Mouse (Mus musculus): ENCODE measurements around the gene Fam92b.
A peak's percentile ranks its signal among the peaks of the same experiment; 100 is the strongest.

Fam92b gene

DNA sequence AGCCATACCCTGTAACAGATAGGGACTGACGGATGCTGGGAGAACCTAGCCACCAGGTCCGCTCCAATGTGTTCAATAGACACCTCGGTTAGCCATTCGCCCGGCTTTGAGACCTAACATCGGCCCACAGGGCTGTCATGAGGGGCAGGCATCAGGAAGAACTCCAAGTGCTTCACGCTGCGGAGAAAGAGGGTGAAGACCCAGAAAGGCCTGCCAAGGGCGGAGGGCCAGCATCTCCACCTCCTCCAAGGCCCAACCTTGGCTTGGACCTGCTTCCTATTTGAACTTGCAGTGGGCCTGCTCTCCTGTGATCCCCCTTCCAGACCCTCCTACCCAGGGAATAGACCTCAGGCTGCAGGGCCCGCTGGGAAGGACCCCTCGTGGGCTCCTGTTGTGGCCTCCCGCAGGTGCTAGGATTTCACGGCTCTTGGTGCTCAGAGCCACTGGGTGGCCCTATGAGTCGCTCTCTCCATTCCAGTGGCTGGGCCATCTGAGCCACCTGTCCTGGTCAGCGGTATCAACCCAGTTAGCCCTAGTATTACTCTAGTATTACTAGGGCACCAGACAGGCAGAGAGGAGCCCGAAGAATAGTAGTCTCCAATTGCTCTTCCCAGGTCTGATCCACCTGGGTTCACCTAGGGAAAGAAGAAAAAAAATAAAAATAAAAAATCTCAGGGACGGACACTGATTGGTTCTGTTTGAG lies 13.0 kb upstream of the Fam92b start:
- DNase-seq, result no peak

GRCm38 (mm10) chr8:120189440-120189839 lies 12.2 kb upstream of the Fam92b start:
- DNase-seq, result no peak

GRCm38 (mm10) chr8:120188510-120188909 lies 11.2 kb upstream of the Fam92b start:
- DNase-seq, result no peak

GRCm38 (mm10) chr8:120186454-120186853 lies 9.2 kb upstream of the Fam92b start:
- peak; percentile 30 for DNase-seq

DNA sequence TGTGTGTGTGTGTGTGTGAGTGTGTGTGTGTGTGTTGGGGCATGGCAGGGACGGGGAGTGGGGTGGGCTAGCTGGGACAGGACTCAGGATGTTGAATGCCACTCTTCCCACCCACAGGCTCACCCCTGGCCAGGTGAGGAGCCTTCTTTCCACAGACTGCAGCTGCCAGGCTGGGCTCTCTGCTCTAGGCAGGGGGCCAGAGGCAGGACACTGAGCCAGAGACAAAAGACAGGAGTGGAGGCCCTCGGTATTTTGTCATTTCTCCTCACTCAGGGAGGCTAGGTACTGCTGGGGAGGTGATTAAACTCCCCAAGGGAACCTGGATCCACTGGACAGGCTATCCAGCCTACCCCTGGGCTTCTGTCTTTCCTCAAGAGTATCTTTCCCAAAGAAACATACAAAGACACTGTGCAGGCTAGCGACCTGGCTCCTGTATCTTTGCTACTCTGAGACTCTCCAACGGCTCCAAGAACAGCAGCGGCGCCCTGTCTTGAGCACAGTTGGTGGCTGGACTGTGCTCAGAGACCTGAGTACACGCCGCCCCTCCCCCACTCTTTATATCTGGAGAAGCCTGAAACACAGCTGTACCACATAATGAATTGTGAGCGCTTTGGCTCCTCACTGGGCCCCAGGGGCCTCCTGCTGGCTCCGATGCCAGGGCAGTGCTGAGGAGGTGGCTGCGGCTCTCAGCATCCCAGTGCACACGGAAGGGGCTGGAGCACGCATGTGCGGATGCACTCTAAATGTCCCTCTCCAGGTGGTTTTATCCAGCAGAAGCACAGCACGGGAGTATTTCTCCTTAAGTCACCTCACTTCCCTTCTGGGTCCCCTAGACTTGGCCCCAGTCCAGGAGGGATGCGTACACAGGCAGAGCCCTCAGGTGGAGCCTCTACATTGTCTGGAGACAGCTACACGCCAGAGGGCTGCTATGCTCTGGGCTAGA lies 7.9 kb upstream of the Fam92b start:
- DNase-seq, result no peak

DNA sequence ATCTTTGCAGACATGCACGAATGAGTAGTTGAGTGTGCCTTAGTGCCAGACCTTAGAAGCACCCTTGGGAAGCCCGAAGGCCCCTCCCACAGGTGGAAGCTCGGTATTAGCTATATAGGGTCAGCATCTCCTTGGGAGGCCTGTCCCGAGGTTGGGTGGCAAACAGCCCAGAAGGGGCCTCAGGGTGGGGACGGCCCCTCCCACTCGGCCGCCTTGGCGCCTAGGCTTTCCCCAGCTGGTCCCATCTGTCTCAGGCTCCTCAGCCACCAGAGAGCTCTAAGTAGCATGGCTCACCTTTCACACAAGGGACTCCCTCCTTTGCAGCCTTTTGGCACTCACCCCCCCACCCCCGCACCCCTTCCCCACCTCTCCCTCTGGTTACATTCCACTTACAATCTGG lies 7.1 kb upstream of the Fam92b start:
- no peak for DNase-seq

DNA sequence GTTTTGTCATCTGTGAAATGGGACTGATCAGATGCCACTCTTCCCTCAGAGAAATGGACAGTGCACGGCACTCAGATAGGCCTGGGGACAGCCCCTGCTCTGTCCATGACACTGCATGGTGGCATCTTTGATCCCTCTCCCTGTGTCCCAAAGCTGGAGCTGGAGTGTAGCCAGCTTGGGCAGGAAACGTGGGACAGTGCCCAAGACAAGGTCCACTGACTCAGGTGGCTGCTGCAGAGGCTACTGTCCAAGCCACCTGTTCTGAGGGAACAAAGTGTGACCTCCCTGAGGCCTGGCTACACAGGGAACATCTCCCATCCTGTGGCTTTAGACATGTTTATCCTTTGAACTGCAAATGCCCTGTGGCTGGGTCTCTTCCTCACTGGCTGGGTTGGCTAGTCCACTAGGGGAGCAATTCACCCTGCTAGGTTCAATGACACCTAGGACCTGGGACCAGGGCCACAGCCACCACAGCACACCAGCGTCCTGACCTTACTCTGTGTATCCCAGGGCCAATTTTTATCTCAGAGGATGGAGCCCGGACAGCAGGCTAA lies 4.7 kb upstream of the Fam92b start:
- no peak for DNase-seq

GRCm38 (mm10) chr8:120181274-120181673 lies 4.0 kb upstream of the Fam92b start:
- DNase-seq, result no peak

GRCm38 (mm10) chr8:120180445-120180970 lies 3.2 kb upstream of the Fam92b start:
- no peak for DNase-seq

GRCm38 (mm10) chr8:120179027-120179431 lies 1.8 kb upstream of the Fam92b start:
- peak; percentile 81 for DNase-seq

- DNase-seq, result no peak
Measured at GRCm38 (mm10) chr8:120178124-120178514, 853 bp upstream of the Fam92b start.

- DNase-seq, result no peak
Measured at GRCm38 (mm10) chr8:120176605-120177004, 661 bp downstream of the Fam92b start.

GRCm38 (mm10) chr8:120174606-120175005 lies 2.7 kb downstream of the Fam92b start:
- no peak for DNase-seq

GRCm38 (mm10) chr8:120173195-120173594 lies 4.1 kb downstream of the Fam92b start:
- no peak for DNase-seq

GRCm38 (mm10) chr8:120169119-120169518 lies 8.1 kb downstream of the Fam92b start:
- DNase-seq, result no peak

DNA sequence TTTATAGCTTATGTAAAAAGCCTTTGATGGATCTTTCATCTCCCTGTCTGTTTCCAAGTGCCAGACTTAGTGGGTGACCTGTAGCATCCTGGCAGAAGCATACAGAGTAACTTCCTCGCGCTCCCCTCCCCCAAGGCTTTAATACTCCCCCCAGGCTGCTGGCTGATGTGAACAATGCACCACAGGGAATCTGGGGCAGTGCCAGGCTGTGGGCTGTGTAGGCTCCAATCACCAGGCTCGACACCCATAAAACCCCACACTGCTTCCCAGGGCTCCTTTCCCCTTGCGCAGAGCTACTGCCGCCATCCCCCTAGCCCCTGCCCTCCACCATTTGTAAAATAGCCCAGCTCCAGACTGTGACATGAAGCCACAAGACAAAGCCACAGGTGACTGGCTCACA lies 9.4 kb downstream of the Fam92b start:
- DNase-seq, result peak; percentile 69

DNA sequence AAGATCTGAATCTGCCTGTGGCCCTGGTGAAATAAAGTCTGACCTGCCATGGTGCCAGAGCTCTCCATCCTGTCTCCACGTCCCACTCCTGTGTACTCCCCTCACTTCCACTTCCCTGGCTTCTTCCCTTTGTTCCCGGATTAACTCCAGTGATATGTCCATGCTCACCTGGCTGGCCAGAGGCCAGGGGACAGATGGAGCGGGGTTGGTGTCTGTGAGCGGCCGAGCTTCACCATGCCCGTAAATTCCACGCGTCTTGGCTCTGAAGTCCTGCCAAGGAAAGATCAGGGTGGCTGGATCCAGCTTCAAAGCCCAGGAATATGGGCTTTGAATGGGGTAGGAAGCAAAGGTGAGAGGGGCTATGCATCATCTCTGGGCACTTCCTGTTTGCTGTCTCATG lies 10.1 kb downstream of the Fam92b start:
- DNase-seq, result no peak

DNA sequence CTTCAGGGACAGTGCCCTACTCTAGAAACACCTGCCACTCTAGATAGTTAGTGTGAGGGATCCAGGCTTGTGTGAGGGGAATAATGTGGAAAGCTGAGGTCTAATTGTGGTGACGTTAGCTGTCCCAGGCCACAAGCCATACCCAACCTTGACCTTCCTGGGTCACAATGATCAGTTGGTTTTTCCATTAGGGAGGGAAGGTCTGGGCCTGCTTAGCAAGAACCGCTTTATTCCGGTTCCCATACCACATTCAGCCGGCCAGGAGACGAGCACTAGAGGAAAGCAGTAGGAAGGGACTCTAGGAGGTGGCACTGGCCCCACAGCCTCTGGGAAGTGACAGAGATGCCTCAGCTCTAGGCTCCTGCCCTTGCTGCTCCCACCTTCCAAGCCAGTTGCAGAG lies 13.2 kb downstream of the Fam92b start:
- no peak for DNase-seq

GRCm38 (mm10) chr8:120163376-120163775 lies 13.9 kb downstream of the Fam92b start:
- no peak for DNase-seq

GRCm38 (mm10) chr8:120162404-120162752 lies 14.9 kb downstream of the Fam92b start:
- DNase-seq, result no peak

GRCm38 (mm10) chr8:120161658-120162403 lies 15.4 kb downstream of the Fam92b start:
- no peak for DNase-seq

DNA sequence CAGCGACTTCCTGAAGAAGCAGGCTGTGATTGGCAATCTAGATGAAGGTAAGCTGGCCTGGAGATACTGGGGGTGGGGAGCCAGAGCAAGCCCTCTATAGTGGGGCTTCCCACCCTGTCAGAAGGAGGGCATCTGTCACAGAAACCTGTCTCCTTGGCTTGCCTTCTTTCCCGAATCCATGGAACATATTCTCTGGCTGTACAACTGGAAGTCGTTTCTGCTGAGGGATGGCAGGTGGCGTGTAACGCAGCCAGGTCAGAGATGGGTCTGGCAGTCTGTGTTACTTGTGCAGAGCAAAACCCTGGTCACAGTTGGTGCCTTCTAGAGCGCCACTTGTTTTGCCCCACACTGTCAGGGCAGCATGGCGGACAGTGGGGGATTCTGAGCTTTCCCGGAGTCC lies 16.9 kb downstream of the Fam92b start:
- no peak for DNase-seq

GRCm38 (mm10) chr8:120152636-120153035 lies 24.6 kb downstream of the Fam92b start:
- no peak for DNase-seq
